Mouse (Mus musculus) natural killer cell, adult 2 months (primary cell): ENCODE measurements at regions not wholly inside any gene's neighbourhood (a gene's known extent, or its start where the extent isn't known, plus 50 kb on each side); places are given as distances from the start of the nearest gene placed in this dataset.
A peak's percentile ranks its signal among the peaks of the same experiment; 100 is the strongest.

Experiments used
- DNase-seq, 2 experiments: peaks; one replicate each; pipeline ENCODE4 v3.0.0; 2022; ENCODE audit warnings: low spot score in 2 of 2

DNA sequence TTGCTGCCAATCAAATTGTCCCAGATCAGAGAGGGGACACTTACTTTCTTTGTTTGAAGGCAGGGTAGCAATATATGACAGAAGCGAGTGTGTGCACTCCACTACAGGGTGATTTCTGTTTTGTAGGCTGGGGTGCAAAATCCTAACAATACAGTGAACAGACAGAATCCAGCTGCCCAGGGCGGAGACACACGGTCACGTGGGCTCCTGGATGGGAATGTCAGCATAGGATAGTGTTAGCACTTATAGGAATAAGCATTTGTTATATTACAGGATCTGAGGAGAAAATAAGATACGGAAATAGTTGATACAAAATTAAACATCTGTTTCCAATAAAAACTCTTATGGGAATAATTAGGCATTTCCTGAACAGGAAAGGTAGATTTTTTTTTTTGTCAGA is 169.1 kb upstream of the Ubr2 start:
- DNase-seq = no peak

DNA sequence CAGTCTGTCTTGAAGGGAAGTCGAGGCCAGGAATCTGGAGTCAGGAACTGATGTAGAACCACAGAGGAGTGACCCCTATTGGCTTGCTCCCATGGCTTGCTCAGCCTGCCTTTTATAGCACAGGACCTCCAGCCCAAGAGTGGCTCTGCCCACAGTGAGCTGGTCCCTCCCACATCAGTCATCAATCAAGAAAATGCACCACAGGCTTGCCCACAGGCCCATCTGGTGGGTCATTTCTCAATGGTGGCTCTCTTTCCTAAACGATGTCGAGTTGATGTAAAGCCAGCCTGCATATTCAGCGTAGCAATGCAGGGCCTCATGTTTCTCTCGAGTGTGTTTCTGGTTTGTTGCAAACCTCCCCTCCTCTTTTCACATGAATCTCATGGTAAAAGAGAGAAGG is 168.3 kb upstream of the Ubr2 start:
- DNase-seq = no peak

DNA sequence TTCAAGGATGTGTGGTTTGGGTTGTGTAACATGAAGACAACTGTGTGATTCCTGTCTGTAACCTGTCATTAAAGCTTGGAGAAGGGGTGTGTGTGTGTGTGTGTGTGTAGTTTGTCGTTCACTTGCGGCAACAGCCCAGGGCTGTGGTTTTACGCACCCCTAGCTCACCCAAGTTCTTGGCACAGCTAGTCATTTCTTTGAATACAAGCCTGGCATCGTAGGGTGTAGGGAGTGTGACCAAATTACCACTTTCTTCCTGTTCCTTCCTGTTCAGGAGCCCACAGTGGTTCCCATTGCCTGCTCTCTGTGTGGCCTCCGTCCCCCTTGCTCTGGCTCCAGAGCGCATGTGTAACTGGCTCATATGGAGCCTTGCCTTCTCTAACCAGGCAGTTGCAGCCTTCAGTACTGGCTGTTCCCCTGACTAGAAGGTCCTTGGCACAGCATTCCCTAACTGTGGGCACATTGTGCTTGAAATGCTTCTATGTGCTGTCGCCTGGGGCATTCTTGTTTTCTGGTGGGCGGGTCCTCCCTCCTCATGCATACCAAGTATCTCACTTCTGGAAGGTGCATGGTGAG is 167.4 kb upstream of the Ubr2 start:
- no peak for DNase-seq

DNA sequence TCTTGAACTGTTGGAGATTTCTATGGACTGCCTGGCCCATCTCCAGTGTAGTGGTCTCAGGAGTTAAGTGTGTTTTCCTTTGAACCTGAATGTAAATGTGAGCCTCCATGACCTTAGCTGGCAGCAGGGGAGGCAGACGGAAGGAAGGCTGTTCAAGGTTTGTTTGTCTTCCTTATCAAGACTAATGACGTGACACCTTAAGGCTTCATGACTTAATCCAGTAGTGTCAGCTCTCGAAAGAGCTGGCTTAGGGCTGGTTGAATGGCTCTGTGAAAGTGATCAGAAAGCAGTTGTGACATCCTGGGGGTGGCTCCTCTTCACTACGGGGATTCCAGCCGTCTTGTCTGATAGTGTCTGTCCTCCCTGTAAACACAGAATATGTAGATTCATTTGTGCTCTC is 166.0 kb upstream of the Ubr2 start:
- DNase-seq = no peak

DNA sequence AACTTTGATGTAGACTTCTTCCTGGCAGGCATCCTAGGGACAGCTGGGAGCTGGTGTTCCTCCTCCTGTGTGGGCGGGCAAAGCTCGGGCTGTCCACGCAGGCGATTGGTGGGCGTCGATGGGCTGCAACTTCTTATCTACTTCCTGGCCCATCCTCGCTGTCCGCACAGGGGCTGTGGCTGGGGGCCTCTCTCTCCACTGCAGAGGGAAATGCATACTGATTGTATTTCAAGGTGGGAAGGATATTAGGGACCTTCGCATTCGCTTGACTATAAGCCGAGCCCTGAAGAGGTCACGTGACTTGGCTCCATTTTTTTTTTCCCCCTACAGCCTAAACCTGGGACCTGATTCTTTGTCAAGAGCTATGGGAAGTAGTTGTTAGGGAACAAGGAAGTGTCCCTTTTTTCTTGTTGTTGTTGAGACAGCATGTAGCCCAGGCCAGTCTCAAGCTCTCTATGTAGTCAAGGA is 164.4 kb upstream of the Ubr2 start:
- peak in 1 of 2 experiments; percentile 3 for DNase-seq

DNA sequence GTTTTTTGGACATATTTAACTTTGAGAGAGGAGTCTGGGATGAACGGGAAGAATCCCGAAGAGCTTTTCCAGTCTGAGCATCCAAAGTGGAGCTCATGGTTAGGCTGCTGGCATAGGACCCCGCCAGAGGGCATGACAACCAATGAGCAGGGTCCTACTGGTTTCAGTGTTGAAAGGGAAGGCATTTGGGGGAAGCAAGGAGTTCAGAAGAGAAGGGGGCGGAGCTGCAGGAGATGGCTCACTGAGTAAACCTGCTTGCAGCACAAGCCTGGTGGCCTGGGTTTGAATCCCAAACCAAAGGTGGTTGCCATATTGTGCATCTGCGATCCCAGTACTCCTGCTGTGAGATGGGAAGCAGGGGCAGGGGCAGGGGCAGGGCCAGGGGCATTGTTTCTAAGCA is 161.4 kb upstream of the Ubr2 start:
- DNase-seq = no peak

DNA sequence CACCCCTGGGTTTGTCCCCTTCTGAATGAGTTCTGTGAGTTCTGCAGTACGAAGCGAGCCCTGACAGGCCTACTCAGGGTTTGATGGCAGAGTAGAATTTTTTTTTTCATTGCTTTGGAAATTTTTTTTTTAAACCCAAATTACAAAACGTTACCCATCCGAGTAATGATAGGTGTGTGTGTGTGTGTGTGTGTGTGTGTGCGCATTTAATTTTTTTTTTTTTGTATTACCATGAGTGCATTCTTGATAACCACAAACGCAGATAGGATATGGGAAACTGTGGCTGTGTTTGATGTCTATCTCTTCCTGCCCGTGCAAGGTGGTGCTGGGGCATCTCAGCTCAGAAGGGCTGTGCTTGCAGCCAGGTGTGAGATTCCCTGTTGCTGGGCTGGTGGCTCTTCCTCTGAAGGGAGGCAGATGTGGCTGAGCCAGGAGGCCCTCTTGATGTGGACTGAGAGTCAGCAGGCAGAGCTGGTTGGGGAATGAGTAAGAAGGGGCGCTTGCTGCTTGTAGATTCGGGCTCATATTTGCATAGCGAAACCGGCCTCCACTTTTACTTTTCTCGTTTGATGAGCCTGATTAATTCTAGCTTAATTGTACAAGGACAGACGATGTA is 160.7 kb upstream of the Ubr2 start:
- DNase-seq = no peak

DNA sequence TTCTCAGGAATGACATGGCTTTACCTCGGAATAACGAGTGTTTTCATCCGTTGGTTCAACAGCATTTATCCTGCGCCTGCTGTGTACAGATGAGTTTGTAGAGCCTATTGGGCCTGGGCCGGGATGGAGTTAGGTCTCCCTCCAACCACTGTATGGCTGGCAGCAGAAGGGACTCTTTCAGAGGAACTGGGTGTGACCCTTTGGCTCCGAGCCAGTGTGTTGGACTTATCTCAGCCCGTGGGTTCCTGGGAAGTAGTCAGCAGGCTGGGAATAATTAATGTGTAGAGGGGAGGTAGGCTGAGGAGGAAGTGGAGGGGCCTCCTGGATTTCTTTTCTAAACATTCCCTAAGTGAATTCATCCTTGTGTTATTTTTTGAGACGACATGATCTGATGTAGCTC is 157.7 kb upstream of the Ubr2 start:
- DNase-seq = no peak

DNA sequence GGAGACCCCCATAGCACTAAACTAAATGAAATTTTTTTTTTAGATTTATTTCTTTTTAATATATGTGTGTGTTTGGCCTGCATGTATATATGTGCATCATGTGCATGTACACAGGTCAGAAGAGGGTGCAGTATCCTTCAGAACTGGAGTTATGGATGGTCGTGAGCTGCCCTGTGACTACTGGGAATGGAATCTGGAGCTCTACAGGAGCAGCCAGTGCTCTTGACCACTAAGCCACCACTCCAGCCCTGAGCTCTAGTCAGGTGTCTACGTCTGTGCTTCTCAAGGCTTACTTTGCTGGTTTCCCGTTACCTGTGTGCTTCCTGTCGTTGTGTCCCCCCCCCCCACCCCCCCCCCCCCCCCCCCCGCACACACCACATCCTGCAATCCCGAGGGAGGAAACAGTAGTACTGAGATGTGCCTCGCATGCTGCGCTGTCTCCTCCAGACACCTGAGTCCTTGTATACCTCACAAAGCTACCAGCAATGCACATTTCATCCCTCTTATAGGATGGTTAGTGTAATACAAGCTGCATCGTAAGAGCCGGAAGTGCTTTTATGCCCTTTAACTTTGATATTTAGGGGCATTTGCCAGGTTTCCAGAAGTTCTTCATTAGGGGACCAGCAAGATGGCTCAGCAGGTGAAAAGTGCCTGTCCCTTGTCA is 153.5 kb upstream of the Ubr2 start:
- no peak for DNase-seq

DNA sequence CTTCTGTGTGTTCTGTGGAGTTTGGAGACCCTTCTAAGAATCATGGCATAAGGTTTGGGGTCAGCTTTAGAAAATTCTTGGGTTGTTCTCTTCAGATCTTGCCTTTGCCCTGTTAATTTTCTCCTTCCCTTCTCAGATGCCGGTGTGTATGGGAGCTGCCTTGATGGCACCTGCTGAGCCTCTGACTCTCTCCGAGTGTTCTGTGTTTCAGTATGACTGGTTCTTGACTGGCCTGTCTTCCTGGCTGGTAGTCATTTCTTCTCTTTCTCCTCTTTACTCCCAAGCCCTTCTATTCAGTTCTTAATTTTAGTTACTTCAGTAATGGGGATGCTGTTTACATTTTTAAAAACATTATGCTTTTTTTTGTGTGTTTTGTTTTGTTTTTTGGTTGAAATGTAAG is 152.1 kb upstream of the Ubr2 start:
- no peak for DNase-seq

DNA sequence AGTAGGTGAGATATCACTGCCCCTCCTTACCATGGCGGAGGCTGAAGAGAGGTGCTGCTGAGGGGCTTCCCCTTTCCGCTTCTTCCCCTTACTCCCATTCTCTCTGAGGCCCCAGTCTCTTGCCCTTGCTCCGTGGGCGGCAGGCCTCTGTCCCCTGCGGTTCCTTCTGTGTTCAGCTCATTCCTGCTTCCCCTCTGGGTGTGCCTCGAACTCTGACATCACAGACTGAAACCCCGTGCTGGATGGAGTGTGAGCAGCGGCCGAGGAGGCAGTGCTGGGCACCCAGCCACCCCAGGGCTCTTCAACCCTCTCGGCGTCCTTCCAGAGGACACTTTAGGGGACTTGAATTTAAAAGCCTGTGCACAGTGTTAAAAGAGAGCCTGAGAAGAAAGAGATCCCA is 145.9 kb upstream of the Ubr2 start:
- no peak for DNase-seq

DNA sequence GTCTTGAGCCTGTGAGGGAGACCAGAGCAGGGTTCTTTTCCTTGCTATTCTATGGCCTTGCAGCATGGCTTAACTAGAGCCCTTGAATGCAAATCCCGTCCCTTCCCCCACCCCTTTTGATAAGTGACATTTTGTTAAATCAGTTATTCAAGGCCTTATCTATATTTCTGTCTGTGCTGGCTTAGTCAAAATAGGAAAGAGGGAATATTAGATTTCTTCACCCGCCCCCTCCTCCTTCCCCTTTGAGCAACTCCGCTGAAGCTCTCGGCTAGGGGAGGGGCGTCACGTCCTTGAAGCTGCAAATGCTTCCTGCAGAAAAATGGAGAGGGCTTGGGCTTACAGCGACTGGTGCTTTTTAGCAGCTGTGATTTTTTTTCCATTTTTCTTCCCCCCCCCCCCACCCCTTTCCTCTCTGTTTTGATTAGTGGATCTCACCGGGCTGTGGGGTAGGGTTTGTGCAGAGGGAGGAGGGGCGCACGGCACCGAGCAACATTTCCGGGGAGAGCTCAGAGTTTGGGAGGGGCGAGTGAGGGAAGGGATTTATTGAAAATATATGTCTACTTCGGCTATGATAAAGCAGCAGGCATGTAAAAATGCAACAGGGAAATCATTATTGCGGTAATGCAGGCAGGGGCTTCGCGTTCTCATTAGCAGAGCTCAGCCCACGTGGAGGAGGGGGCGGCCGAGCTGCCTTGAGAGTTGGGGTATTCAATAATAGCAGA is 141.4 kb upstream of the Ubr2 start:
- DNase-seq = no peak

DNA sequence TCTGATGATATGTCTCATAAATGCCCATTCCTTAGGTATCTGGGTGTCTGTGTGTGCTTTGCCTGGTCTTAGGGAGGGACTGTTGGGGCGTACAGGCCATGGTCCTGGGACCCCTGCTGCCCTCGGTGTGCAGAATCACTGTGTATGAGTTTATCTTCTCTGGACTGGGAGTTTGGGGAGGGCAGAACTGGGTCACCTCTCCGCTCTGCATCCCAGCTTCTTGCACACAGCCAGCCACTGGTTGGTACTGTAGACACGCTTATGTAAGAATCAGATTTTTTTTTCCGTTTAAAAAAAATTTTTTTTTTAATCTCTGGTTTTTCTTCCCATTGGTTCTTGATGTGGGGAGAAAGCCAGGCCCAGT is 140.8 kb upstream of the Ubr2 start:
- DNase-seq = no peak

DNA sequence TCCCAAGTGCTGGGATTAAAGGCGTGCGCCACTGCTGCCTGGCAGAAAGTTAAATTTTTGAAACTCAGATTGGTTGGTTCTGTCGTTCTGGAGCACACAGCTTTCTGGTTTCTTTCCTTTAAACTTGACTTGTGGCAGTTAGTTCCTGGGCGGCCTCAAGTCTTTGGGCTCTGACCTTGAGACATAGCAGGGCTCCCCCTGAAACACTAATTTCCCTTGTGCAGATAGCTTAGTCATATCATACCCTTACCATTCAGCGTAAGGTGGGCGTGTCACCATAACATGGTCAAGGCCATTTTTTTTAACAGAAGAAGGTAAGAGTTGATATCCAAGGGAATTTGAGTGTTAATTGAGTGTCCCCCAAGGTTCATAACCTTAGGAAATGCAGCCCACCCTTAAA is 140.3 kb upstream of the Ubr2 start:
- DNase-seq = no peak

DNA sequence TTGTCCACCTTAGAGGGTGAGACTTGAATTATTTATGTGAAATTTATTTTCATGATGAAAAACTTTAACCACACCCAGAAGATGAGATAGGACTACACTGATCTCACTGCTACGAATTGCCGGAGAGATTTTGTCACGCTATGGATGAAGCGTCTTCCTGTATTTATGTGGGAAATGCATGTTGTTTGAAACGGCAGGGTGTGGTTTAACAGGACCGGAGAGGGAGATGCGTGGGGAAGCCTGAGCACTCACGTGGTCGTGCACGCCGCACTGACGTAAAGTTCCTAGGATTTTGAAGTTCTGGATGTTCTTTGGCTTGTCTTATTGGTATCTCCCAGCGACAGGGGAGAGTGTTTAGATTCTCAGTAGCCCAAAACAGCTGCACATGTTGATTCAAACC is 139.3 kb upstream of the Ubr2 start:
- DNase-seq = no peak

DNA sequence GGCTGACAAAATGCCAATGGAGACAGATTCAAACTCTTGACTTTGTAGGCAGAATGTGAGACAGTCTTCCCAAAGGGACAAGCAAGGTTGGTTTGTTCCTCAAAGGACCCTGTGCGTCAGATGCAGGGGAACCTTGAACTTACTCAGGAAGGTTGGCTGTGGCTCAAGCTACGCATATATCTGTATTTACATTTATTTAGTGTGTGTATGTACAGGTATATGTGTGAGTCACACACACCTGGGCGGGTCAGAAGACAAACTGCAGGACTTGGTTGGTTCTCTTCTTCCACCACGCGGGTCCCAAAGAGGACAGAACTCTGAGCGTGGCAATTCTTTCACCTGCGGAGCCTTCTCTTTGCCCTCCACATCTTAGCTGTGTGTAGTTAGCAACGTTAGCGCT is 138.8 kb upstream of the Ubr2 start:
- no peak for DNase-seq

DNA sequence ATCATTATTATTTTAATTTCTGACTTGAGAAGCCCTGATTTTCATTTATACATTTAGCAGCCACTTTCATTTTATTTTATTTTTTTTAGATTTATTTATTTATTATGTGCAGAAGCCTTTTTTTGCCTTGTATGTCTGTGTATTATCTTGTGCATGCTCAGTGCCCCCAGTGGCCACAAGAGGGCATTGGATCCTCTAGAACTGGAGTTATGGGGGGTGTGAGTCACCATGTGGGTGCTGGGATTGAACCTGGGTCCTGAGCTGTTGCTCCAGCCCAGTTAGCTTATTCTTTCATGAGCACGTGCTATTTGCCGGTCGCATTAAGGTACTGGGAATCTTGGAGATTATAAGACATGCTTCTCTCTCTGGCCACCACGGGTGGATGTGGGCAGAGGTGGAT is 136.3 kb upstream of the Ubr2 start:
- peak in 1 of 2 experiments; percentile 12 for DNase-seq

DNA sequence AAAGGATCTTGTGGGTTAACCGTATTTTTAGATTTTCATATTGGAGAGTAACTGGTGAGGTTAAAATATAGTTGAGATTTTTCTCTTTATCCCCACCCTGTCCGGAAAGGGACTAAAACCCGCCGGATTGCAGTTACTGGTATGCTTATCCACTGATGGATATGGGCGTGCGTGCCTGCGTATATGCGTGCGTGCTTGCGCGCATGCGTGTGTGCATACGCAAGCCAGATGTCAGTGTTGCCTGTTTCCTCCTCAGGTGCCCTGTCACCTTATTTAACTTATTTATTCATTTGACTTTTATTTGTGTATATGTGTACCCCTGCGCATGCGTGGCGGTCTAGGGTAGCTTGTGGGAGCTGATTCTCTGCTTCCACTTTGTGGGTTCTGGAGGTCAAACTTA is 135.2 kb upstream of the Ubr2 start:
- DNase-seq = no peak

DNA sequence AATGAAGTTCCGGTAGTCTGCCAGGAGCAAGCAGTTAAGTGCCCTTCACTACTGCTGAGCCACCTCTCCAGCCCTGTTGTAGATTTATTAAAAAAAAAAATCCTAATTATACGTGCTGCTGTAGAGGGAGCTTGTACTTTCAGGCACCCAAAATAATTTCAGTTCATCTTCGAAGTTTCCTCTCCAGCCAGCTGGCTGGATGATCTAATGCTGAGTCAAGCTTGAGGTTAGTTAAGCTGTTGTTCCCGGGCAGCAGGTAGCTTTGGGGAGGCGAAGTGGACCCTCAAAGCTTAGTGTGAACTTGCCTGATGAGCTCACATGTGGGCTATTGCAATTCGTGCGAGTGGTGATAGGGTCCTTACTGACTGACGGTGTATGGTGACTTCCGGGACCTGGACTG is 134.6 kb upstream of the Ubr2 start:
- DNase-seq = no peak

DNA sequence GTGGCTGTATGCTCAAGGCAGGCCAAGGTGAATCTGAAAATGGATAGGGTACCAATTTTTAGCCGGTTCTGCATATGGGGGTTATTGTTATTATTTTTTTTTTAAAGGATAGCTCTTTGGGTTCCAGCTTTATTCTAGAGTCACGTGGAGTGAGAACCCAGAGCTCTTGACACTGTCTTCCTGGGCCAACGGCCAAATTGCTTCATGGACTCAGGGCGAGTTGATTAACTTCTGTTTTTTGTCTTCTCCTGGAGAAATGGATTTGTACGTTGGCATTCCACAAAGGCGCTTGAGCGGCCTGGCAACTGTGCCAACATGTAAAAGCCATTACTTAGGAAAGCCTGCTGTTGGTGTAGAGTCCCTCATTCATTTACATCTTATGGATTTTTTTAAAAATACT is 134.1 kb upstream of the Ubr2 start:
- DNase-seq = no peak

DNA sequence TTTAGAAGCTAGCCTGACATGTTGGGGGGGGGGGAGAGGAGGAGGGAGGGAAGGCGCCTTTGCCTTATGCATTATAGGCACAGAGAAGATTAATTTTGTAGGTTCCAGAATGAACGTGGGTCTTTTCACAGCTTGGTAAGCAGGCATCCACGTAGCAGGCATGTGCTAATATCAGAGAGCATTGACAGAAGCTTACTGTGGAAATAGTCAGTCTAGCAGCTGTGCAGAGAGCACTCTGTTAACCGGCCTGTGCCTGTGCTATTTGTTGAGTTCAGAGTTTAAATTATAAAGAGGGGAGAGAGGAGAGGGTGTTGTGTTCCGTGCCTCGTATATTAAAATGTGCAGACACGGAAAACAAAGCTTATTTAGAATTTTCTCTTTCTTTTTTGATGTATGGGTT is 133.5 kb upstream of the Ubr2 start:
- DNase-seq = no peak

DNA sequence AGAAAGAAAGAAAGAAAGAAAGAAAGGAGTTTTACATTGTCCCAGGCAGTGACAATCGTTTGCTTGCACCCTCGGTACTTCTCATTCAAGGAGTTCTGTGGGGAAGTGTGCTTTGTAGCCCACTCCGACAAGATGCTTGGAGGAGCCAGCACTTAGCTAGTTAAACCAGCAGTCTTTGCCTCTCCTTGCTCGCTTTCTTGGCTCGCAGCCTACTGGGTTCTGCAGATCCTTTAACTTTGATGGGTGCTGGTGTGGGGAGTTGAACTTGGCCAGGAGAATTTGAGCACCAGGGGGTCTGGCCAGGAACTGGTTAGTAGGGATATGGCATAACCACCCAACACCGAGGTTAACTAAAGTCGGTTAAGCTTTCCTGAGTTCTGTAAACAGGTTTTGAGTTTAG is 132.5 kb upstream of the Ubr2 start:
- no peak for DNase-seq

DNA sequence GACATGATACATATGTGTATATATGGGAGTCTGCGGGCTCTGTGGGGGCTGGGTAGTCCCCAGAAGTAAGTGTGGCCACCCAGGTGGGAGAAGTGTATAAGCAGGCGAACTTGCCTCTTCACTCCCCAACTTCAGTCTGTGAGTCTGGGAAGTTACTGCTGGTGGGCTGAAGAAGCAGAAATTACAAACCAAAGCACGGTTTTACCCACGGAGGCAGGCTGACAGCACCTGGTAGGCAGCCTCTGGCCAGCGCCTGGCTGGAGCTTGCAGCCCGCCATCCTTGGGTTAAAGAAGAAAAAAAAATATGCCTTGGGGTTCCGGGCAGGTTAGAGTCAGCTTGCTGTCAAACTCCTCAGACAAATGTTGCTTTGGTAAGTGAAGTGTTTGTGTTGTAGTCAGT is 131.9 kb upstream of the Ubr2 start:
- peak in 1 of 2 experiments; percentile 2 for DNase-seq
